Mouse (Mus musculus) adrenal gland, adult (tissue): ENCODE data around the gene Catsperz.

Experiments used
- DNase-seq, 2 experiments: peaks; one replicate each; pipeline ENCODE4 v3.0.0; 2022 to 2023; ENCODE audit warnings: low spot score in 1 of 2; ENCODE audit not compliant: inconsistent age in 2 of 2

Gene Catsperz

GRCm38 (mm10) chr19:6925307-6925573 lies at the start of gene Catsperz:
Gene Catsperz (minus strand): TSS chr19:6925380.
- DNase-seq = no peak

GRCm38 (mm10) chr19:6974211-6975205 lies 49.3 kb upstream of the Catsperz start, which contains the start of gene Ppp1r14b:
Gene Ppp1r14b (plus strand): TSS chr19:6974968.
- peak; percentile 86 to 95 for DNase-seq

- no peak for DNase-seq
Observed at GRCm38 (mm10) chr19:6973581-6974190, 48.5 kb upstream of the Catsperz start.

GRCm38 (mm10) chr19:6972247-6972917 lies 47.2 kb upstream of the Catsperz start:
- DNase-seq = peak in 1 of 2 experiments; percentile 59

GRCm38 (mm10) chr19:6971644-6972043 lies 46.5 kb upstream of the Catsperz start:
- no peak for DNase-seq

GRCm38 (mm10) chr19:6970460-6971085 lies 45.4 kb upstream of the Catsperz start:
- DNase-seq = peak; percentile 77 to 84

- peak; percentile 85 to 93 for DNase-seq
Observed at GRCm38 (mm10) chr19:6969665-6970381, 44.6 kb upstream of the Catsperz start.

GRCm38 (mm10) chr19:6969291-6969664 lies 44.1 kb upstream of the Catsperz start:
- no peak for DNase-seq

GRCm38 (mm10) chr19:6968491-6969271 lies 43.5 kb upstream of the Catsperz start:
- peak in 1 of 2 experiments; percentile 69 for DNase-seq

- DNase-seq = peak in 1 of 2 experiments; percentile 49
Observed at GRCm38 (mm10) chr19:6956461-6956860, 31.3 kb upstream of the Catsperz start.

GRCm38 (mm10) chr19:6955424-6955823 lies 30.2 kb upstream of the Catsperz start:
- DNase-seq = no peak

GRCm38 (mm10) chr19:6954046-6954445 lies 28.9 kb upstream of the Catsperz start:
- DNase-seq = peak; percentile 72 to 80

GRCm38 (mm10) chr19:6952712-6953037 lies 27.5 kb upstream of the Catsperz start:
- DNase-seq = peak; percentile 90 to 93

GRCm38 (mm10) chr19:6951994-6952711 lies 27.0 kb upstream of the Catsperz start:
- DNase-seq = peak; percentile 92 to 96

GRCm38 (mm10) chr19:6951381-6951968 lies 26.3 kb upstream of the Catsperz start:
- DNase-seq = peak; percentile 97 to 99

- DNase-seq = peak; percentile 76 to 94
Observed at GRCm38 (mm10) chr19:6950613-6951153, 25.5 kb upstream of the Catsperz start.

GRCm38 (mm10) chr19:6949951-6950350 lies 24.8 kb upstream of the Catsperz start:
- peak in 1 of 2 experiments; percentile 46 for DNase-seq

- DNase-seq = no peak
Observed at GRCm38 (mm10) chr19:6949532-6949931, 24.4 kb upstream of the Catsperz start.
